Mouse (Mus musculus): ENCODE results near the gene Gm20388.

GRCm38 (mm10) chr8:124252533-124252950 is 4341.9 kb downstream of the Gm20388 start:
- TF ChIP-seq POLR2A (IDR thresholded peaks at IDR 0.05; ENCODE audit: insufficient read depth, low read depth, low read length): no peak
- no peak for TF ChIP-seq CTCF (IDR thresholded peaks at IDR 0.05; ENCODE audit: insufficient read depth, low read depth, low read length)

Data from olfactory bulb, adult 2 months (tissue).